Mouse (Mus musculus): ENCODE data around the gene Pdxk. TPM values are rescaled to one million over a fixed set of nuclear protein-coding genes. Genes with fewer than 3 reads are reported as not detected.
"Not testable (repeated sequence)": the region's sequence is repeated elsewhere in the genome, so short reads cannot be mapped to it uniquely, and the experiment has no call there.

Gene Pdxk
- 5.3 and 5.6 TPM in 2 replicates for polyA plus RNA-seq (2015; fragmentation: Nextera tagmentation; extraction: Ambion mirVana)

- TF ChIP-seq CTCF (IDR thresholded peaks at IDR 0.05; ENCODE audit: low read depth) (no peak), EP300 (optimal IDR thresholded peaks at IDR 0.05) (no peak)
- Histone ChIP-seq H3K9ac (ENCODE audit: low read length) (peak within 1 kb of the TSS; percentile 70), H3K9me3 (ENCODE audit: control insufficient read depth, low read length) (no peaks in the 10 kb centered on the region), H3K4me2 (replicated peaks; ENCODE audit: low read depth) (peak within 1 kb of the TSS; percentile 100), H3K4me1 (replicated peaks; ENCODE audit: control insufficient read depth, insufficient read depth) (peaks cover 6% of the 10 kb centered on the region; the same call in 1 of the 2 replicates), H3K27ac (replicated peaks) (peak within 1 kb of the TSS; percentile 35; the same call in 1 of the 2 replicates), H3K36me3 (ENCODE audit: control insufficient read depth, insufficient read depth, low read length) (no peaks in the 10 kb centered on the region), H3K4me3 (ENCODE audit: low read depth, low read length) (peak within 1 kb of the TSS; percentile 67), H3K27me3 (ENCODE audit: control insufficient read depth, insufficient read depth, low read length) (no peaks in the 10 kb centered on the region)
- DNase-seq (ENCODE audit: low spot score) (peak; percentile 91), ATAC-seq (ENCODE audit: low FRiP score, low TSS enrichment) (peak; percentile 89)
- 1% methylated on average over 35 of the region's 35 CpGs for WGBS
Observed at GRCm38 (mm10) chr10:78464792-78465207, at the start of gene Pdxk. Pdxk (minus strand) TSS chr10:78464975.

- TF ChIP-seq CTCF (IDR thresholded peaks at IDR 0.05; ENCODE audit: low read depth) (no peak), EP300 (optimal IDR thresholded peaks at IDR 0.05) (no peak)
- Histone ChIP-seq H3K27me3 (ENCODE audit: control insufficient read depth, insufficient read depth, low read length) (no peaks in the 10 kb centered on the region), H3K4me3 (ENCODE audit: low read depth, low read length) (no peak overlapping the region), H3K4me2 (replicated peaks; ENCODE audit: low read depth) (no peak overlapping the region), H3K9me3 (ENCODE audit: control insufficient read depth, low read length) (no peaks in the 10 kb centered on the region), H3K4me1 (replicated peaks; ENCODE audit: control insufficient read depth, insufficient read depth) (no peaks in the 10 kb centered on the region), H3K27ac (replicated peaks) (no peak overlapping the region), H3K9ac (ENCODE audit: low read length) (no peak overlapping the region), H3K36me3 (ENCODE audit: control insufficient read depth, insufficient read depth, low read length) (no peaks in the 10 kb centered on the region)
- 79% methylated on average over 6 of the region's 6 CpGs for WGBS
- ATAC-seq (ENCODE audit: low FRiP score, low TSS enrichment): no peak
- no peak for DNase-seq (ENCODE audit: low spot score)
Observed at GRCm38 (mm10) chr10:78502986-78503733, 38.4 kb upstream of the Pdxk start.

GRCm38 (mm10) chr10:78487431-78488086 lies 22.8 kb upstream of the Pdxk start:
- no peak overlapping the region for H3K27ac ChIP-seq (replicated peaks)
- no peaks in the 10 kb centered on the region for H3K36me3 ChIP-seq (ENCODE audit: control insufficient read depth, insufficient read depth, low read length)
- H3K9me3 ChIP-seq (ENCODE audit: control insufficient read depth, low read length): no peaks in the 10 kb centered on the region
- WGBS: 10% methylated on average over 26 of the region's 26 CpGs
- peak overlapping the region; percentile 53 for H3K4me2 ChIP-seq (replicated peaks; ENCODE audit: low read depth)
- no peak overlapping the region; the same call in 1 of the 2 replicates for H3K9ac ChIP-seq (ENCODE audit: low read length)
- H3K4me1 ChIP-seq (replicated peaks; ENCODE audit: control insufficient read depth, insufficient read depth): no peaks in the 10 kb centered on the region
- ATAC-seq (ENCODE audit: low FRiP score, low TSS enrichment): peak; percentile 87
- H3K4me3 ChIP-seq (ENCODE audit: low read depth, low read length): 0 out of 2 replicates have a peak overlapping the region, but pooled peaks have one; percentile 18
- no peaks in the 10 kb centered on the region for H3K27me3 ChIP-seq (ENCODE audit: control insufficient read depth, insufficient read depth, low read length)
- DNase-seq (ENCODE audit: low spot score): peak; percentile 87
- TF ChIP-seq EP300 (optimal IDR thresholded peaks at IDR 0.05) (no peak), CTCF (IDR thresholded peaks at IDR 0.05; ENCODE audit: low read depth) (peak; percentile 93)

GRCm38 (mm10) chr10:78486871-78487270 lies 22.1 kb upstream of the Pdxk start:
- Histone ChIP-seq H3K9ac (ENCODE audit: low read length) (no peak overlapping the region), H3K4me1 (replicated peaks; ENCODE audit: control insufficient read depth, insufficient read depth) (no peaks in the 10 kb centered on the region), H3K36me3 (ENCODE audit: control insufficient read depth, insufficient read depth, low read length) (no peaks in the 10 kb centered on the region), H3K27me3 (ENCODE audit: control insufficient read depth, insufficient read depth, low read length) (no peaks in the 10 kb centered on the region), H3K9me3 (ENCODE audit: control insufficient read depth, low read length) (no peaks in the 10 kb centered on the region), H3K27ac (replicated peaks) (no peak overlapping the region), H3K4me3 (ENCODE audit: low read depth, low read length) (no peak overlapping the region), H3K4me2 (replicated peaks; ENCODE audit: low read depth) (no peak overlapping the region)
- no peak for DNase-seq (ENCODE audit: low spot score)
- 72% methylated on average over 5 of the region's 5 CpGs for WGBS
- TF ChIP-seq CTCF (IDR thresholded peaks at IDR 0.05; ENCODE audit: low read depth) (no peak), EP300 (optimal IDR thresholded peaks at IDR 0.05) (no peak)
- no peak for ATAC-seq (ENCODE audit: low FRiP score, low TSS enrichment)

- ATAC-seq (ENCODE audit: low FRiP score, low TSS enrichment); H3K27ac ChIP-seq (replicated peaks); H3K4me3 ChIP-seq (ENCODE audit: low read depth, low read length): not testable (repeated sequence)
Observed at GRCm38 (mm10) chr10:78485369-78485768, 20.6 kb upstream of the Pdxk start.

More at GRCm38 (mm10) chr10:78485369-78485768, 20.6 kb upstream of the Pdxk start:
- not testable (repeated sequence) for H3K9me3 ChIP-seq (ENCODE audit: control insufficient read depth, low read length); H3K36me3 ChIP-seq (ENCODE audit: control insufficient read depth, insufficient read depth, low read length); DNase-seq (ENCODE audit: low spot score); H3K4me1 ChIP-seq (replicated peaks; ENCODE audit: control insufficient read depth, insufficient read depth); H3K9ac ChIP-seq (ENCODE audit: low read length); H3K4me2 ChIP-seq (replicated peaks; ENCODE audit: low read depth); H3K27me3 ChIP-seq (ENCODE audit: control insufficient read depth, insufficient read depth, low read length)
- WGBS: 56% methylated on average over 2 of the region's 2 CpGs
